Mouse (Mus musculus): Measurements from ENCODE around the gene Fam83e.

GRCm38 (mm10) chr7:45709677-45710355 is 11.2 kb upstream of the Fam83e start:
- no peak for TF ChIP-seq CTCF (IDR thresholded peaks at IDR 0.05; ENCODE audit: borderline replicate concordance, insufficient read depth, low read depth, low read length)
- TF ChIP-seq POLR2A (IDR thresholded peaks at IDR 0.05; ENCODE audit: borderline replicate concordance, insufficient read depth, low read length): no peak
